Mouse (Mus musculus): ENCODE results near the gene Cbl. TPM values are rescaled to one million over a fixed set of nuclear protein-coding genes. Genes with fewer than 3 reads are reported as not detected.

The Cbl gene
- polyA plus RNA-seq, 1 experiment from 2014 or later = 10.9 TPM

DNA sequence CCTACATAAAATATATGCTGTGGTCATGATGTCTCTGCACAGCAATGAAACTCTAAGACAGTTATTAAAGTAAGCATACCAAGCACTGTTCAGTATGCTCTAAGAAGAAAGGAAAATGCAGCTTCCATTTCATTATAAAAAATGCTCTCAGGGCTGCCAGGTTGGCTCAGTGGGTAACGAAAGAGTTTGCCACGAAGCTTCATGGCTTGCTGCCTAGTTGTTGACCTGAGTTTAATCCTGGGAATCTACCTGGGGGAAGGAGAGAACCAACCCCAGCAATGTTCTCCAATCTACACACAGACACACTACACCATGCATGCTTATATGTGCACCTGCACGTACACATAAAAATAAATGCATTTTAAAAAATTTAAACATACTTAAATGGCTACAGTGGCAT lies 34.7 kb downstream of the Cbl start:
- H3K27me3 ChIP-seq (replicated peaks; ENCODE audit: control insufficient read depth, insufficient read depth, low read length) = no peaks in the 10 kb centered on the region
- no peaks in the 10 kb centered on the region for H3K4me1 ChIP-seq (ENCODE audit: control insufficient read depth, insufficient read depth, low read length)
- ATAC-seq = no peak
- 94% methylated on average over 3 of the region's 3 CpGs for WGBS
- no peak overlapping the region for H3K4me3 ChIP-seq (ENCODE audit: low read length)
- peaks cover 5% of the 10 kb centered on the region; the same call in 1 of the 2 replicates for H3K36me3 ChIP-seq (ENCODE audit: control insufficient read depth, insufficient read depth, low read length)
- H3K4me2 ChIP-seq (ENCODE audit: low read depth, low read length) = no peak overlapping the region
- no peaks in the 10 kb centered on the region for H3K9me3 ChIP-seq (ENCODE audit: control insufficient read depth, low read length)
- no peak overlapping the region for H3K27ac ChIP-seq (ENCODE audit: low read length)
- H3K9ac ChIP-seq (ENCODE audit: low read depth, low read length) = no peak overlapping the region

DNA sequence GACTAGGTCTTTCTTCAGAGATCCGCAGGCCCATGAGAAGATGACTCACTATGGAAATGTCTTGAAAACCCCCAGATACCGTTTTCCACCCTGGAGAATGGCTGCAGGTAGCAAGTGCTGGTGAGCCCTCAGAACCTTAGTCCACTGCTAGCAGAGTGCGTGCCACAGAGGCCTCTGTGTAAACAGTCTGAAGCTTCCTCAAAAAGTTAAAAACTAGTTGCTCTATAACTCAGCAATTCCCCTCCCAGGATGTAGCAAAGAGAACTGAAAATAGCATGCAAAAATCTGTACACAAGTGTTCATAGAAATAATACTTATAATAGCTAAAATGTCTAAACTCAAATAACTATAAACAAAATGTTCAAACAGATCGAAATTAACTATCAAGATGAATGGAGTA lies 37.5 kb downstream of the Cbl start:
- no peak overlapping the region for H3K9ac ChIP-seq (ENCODE audit: low read depth, low read length)

DNA sequence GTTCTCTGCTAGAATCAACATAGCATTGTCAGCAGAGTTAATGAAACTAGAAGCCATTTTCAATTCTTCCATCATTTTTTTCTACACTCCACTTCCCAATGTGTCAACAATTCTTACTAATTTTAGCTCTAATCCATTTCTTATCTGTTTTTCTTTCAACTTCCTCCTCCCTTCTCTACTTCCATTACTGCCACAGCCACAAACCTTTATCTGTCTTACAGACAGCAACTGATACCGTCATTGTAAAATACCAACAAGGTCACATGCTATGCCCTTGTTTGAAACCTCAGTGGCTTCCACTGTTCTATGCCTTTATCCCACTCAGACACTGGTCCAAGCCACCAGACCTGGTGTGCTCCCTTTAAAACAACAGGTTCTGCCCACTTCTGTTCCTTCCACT lies 39.8 kb downstream of the Cbl start:
- ATAC-seq = peak; percentile 72
- Histone ChIP-seq H3K9ac (ENCODE audit: low read depth, low read length) (no peak overlapping the region), H3K36me3 (ENCODE audit: control insufficient read depth, insufficient read depth, low read length) (peaks cover 5% of the 10 kb centered on the region; the same call in 1 of the 2 replicates), H3K27ac (ENCODE audit: low read length) (0 out of 2 replicates have a peak overlapping the region, but pooled peaks have one; percentile 57), H3K4me1 (ENCODE audit: control insufficient read depth, insufficient read depth, low read length) (no peaks in the 10 kb centered on the region), H3K4me3 (ENCODE audit: low read length) (no peak overlapping the region), H3K27me3 (replicated peaks; ENCODE audit: control insufficient read depth, insufficient read depth, low read length) (no peaks in the 10 kb centered on the region), H3K4me2 (ENCODE audit: low read depth, low read length) (no peak overlapping the region), H3K9me3 (ENCODE audit: control insufficient read depth, low read length) (no peaks in the 10 kb centered on the region)
- 57% methylated on average over 1 of the region's 1 CpGs for WGBS

More for the DNA sequence above, 37.5 kb downstream of the Cbl start:
- Histone ChIP-seq H3K36me3 (ENCODE audit: control insufficient read depth, insufficient read depth, low read length) (peaks cover 5% of the 10 kb centered on the region; the same call in 1 of the 2 replicates), H3K9me3 (ENCODE audit: control insufficient read depth, low read length) (no peaks in the 10 kb centered on the region), H3K4me2 (ENCODE audit: low read depth, low read length) (no peak overlapping the region), H3K4me3 (ENCODE audit: low read length) (no peak overlapping the region), H3K4me1 (ENCODE audit: control insufficient read depth, insufficient read depth, low read length) (no peaks in the 10 kb centered on the region), H3K27me3 (replicated peaks; ENCODE audit: control insufficient read depth, insufficient read depth, low read length) (no peaks in the 10 kb centered on the region), H3K27ac (ENCODE audit: low read length) (no peak overlapping the region)
- 89% methylated on average over 4 of the region's 4 CpGs for WGBS
- no peak for ATAC-seq

GRCm38 (mm10) chr9:44192794-44193193 lies 41.1 kb downstream of the Cbl start:
- no peak overlapping the region for H3K4me3 ChIP-seq (ENCODE audit: low read length)
- peaks cover 3% of the 10 kb centered on the region; the same call in 1 of the 2 replicates for H3K36me3 ChIP-seq (ENCODE audit: control insufficient read depth, insufficient read depth, low read length)
- WGBS = 96% methylated on average over 5 of the region's 5 CpGs
- H3K4me2 ChIP-seq (ENCODE audit: low read depth, low read length) = no peak overlapping the region
- H3K27ac ChIP-seq (ENCODE audit: low read length) = no peak overlapping the region
- H3K9ac ChIP-seq (ENCODE audit: low read depth, low read length) = no peak overlapping the region
- no peak for ATAC-seq
- no peaks in the 10 kb centered on the region for H3K4me1 ChIP-seq (ENCODE audit: control insufficient read depth, insufficient read depth, low read length)
- H3K9me3 ChIP-seq (ENCODE audit: control insufficient read depth, low read length) = no peaks in the 10 kb centered on the region
- no peaks in the 10 kb centered on the region for H3K27me3 ChIP-seq (replicated peaks; ENCODE audit: control insufficient read depth, insufficient read depth, low read length)

GRCm38 (mm10) chr9:44192312-44192711 lies 41.5 kb downstream of the Cbl start:
- ATAC-seq = no peak
- 88% methylated on average over 3 of the region's 3 CpGs for WGBS

GRCm38 (mm10) chr9:44191166-44191565 lies 42.7 kb downstream of the Cbl start:
- H3K9me3 ChIP-seq (ENCODE audit: control insufficient read depth, low read length) = no peaks in the 10 kb centered on the region
- H3K4me3 ChIP-seq (ENCODE audit: low read length) = no peak overlapping the region
- H3K9ac ChIP-seq (ENCODE audit: low read depth, low read length) = no peak overlapping the region
- ATAC-seq = no peak
- H3K36me3 ChIP-seq (ENCODE audit: control insufficient read depth, insufficient read depth, low read length) = no peaks in the 10 kb centered on the region
- WGBS = 74% methylated on average over 3 of the region's 3 CpGs
- H3K27me3 ChIP-seq (replicated peaks; ENCODE audit: control insufficient read depth, insufficient read depth, low read length) = no peaks in the 10 kb centered on the region
- H3K27ac ChIP-seq (ENCODE audit: low read length) = no peak overlapping the region
- H3K4me2 ChIP-seq (ENCODE audit: low read depth, low read length) = no peak overlapping the region
- no peaks in the 10 kb centered on the region for H3K4me1 ChIP-seq (ENCODE audit: control insufficient read depth, insufficient read depth, low read length)

More at GRCm38 (mm10) chr9:44192312-44192711, 41.5 kb downstream of the Cbl start:
- H3K4me2 ChIP-seq (ENCODE audit: low read depth, low read length) = no peak overlapping the region
- H3K9me3 ChIP-seq (ENCODE audit: control insufficient read depth, low read length) = no peaks in the 10 kb centered on the region
- H3K4me1 ChIP-seq (ENCODE audit: control insufficient read depth, insufficient read depth, low read length) = no peaks in the 10 kb centered on the region
- no peaks in the 10 kb centered on the region for H3K27me3 ChIP-seq (replicated peaks; ENCODE audit: control insufficient read depth, insufficient read depth, low read length)
- no peaks in the 10 kb centered on the region for H3K36me3 ChIP-seq (ENCODE audit: control insufficient read depth, insufficient read depth, low read length)
- no peak overlapping the region for H3K4me3 ChIP-seq (ENCODE audit: low read length)
- H3K9ac ChIP-seq (ENCODE audit: low read depth, low read length) = no peak overlapping the region
- no peak overlapping the region for H3K27ac ChIP-seq (ENCODE audit: low read length)

GRCm38 (mm10) chr9:44188223-44188622 lies 45.6 kb downstream of the Cbl start:
- H3K9me3 ChIP-seq (ENCODE audit: control insufficient read depth, low read length) = no peaks in the 10 kb centered on the region
- WGBS = 77% methylated on average over 12 of the region's 12 CpGs
- no peak overlapping the region for H3K9ac ChIP-seq (ENCODE audit: low read depth, low read length)
- H3K36me3 ChIP-seq (ENCODE audit: control insufficient read depth, insufficient read depth, low read length) = no peaks in the 10 kb centered on the region
- H3K27ac ChIP-seq (ENCODE audit: low read length) = no peak overlapping the region
- H3K4me1 ChIP-seq (ENCODE audit: control insufficient read depth, insufficient read depth, low read length) = no peaks in the 10 kb centered on the region
- ATAC-seq = no peak
- H3K4me3 ChIP-seq (ENCODE audit: low read length) = no peak overlapping the region
- H3K4me2 ChIP-seq (ENCODE audit: low read depth, low read length) = no peak overlapping the region
- H3K27me3 ChIP-seq (replicated peaks; ENCODE audit: control insufficient read depth, insufficient read depth, low read length) = no peaks in the 10 kb centered on the region

- no peak for ATAC-seq
- H3K9me3 ChIP-seq (ENCODE audit: control insufficient read depth, low read length) = no peaks in the 10 kb centered on the region
- 94% methylated on average over 3 of the region's 3 CpGs for WGBS
- H3K4me3 ChIP-seq (ENCODE audit: low read length) = no peak overlapping the region
- H3K36me3 ChIP-seq (ENCODE audit: control insufficient read depth, insufficient read depth, low read length) = 0 out of 2 replicates have a peak, but pooled peaks cover 2% of the 10 kb centered on the region
- H3K4me1 ChIP-seq (ENCODE audit: control insufficient read depth, insufficient read depth, low read length) = 0 out of 2 replicates have a peak, but pooled peaks cover 3% of the 10 kb centered on the region
- H3K9ac ChIP-seq (ENCODE audit: low read depth, low read length) = no peak overlapping the region
- H3K27me3 ChIP-seq (replicated peaks; ENCODE audit: control insufficient read depth, insufficient read depth, low read length) = no peaks in the 10 kb centered on the region
- H3K27ac ChIP-seq (ENCODE audit: low read length) = no peak overlapping the region
- no peak overlapping the region for H3K4me2 ChIP-seq (ENCODE audit: low read depth, low read length)
Observed at GRCm38 (mm10) chr9:44182260-44182659, 51.6 kb downstream of the Cbl start.

DNA sequence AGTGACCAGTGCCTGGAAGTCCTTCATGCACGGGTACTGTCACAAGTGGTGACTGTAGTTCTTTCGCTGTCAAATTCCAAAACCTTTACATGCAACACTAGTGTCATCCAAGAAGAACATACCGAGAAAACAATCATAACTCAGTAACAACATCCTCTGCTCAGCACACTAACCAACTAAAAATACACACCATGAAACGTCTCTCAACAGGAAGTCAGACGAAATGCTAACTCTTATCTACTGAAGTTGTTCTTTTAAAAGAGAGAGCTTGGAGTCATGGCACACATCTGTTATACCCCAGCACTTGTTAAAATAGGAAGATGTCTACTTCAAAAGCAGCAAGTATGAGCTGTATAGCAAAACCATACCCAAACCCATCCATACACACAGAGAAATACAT lies 52.3 kb downstream of the Cbl start:
- peaks cover 9% of the 10 kb centered on the region; the same call in 1 of the 2 replicates for H3K4me1 ChIP-seq (ENCODE audit: control insufficient read depth, insufficient read depth, low read length)

GRCm38 (mm10) chr9:44178811-44179210 lies 55.0 kb downstream of the Cbl start:
- Histone ChIP-seq H3K4me1 (ENCODE audit: control insufficient read depth, insufficient read depth, low read length) (peaks cover 19% of the 10 kb centered on the region), H3K27ac (ENCODE audit: low read length) (no peak overlapping the region), H3K9me3 (ENCODE audit: control insufficient read depth, low read length) (no peaks in the 10 kb centered on the region), H3K27me3 (replicated peaks; ENCODE audit: control insufficient read depth, insufficient read depth, low read length) (no peaks in the 10 kb centered on the region), H3K4me2 (ENCODE audit: low read depth, low read length) (no peak overlapping the region), H3K36me3 (ENCODE audit: control insufficient read depth, insufficient read depth, low read length) (0 out of 2 replicates have a peak, but pooled peaks cover 2% of the 10 kb centered on the region), H3K4me3 (ENCODE audit: low read length) (no peak overlapping the region), H3K9ac (ENCODE audit: low read depth, low read length) (no peak overlapping the region)
- 97% methylated on average over 12 of the region's 12 CpGs for WGBS
- ATAC-seq = no peak

More for the DNA sequence above, 52.3 kb downstream of the Cbl start:
- H3K4me3 ChIP-seq (ENCODE audit: low read length) = no peak overlapping the region
- no peaks in the 10 kb centered on the region for H3K27me3 ChIP-seq (replicated peaks; ENCODE audit: control insufficient read depth, insufficient read depth, low read length)
- no peaks in the 10 kb centered on the region for H3K9me3 ChIP-seq (ENCODE audit: control insufficient read depth, low read length)
- WGBS = 80% methylated on average over 5 of the region's 5 CpGs
- 0 out of 2 replicates have a peak, but pooled peaks cover 2% of the 10 kb centered on the region for H3K36me3 ChIP-seq (ENCODE audit: control insufficient read depth, insufficient read depth, low read length)
- H3K4me2 ChIP-seq (ENCODE audit: low read depth, low read length) = no peak overlapping the region
- ATAC-seq = no peak
- H3K27ac ChIP-seq (ENCODE audit: low read length) = no peak overlapping the region
- H3K9ac ChIP-seq (ENCODE audit: low read depth, low read length) = no peak overlapping the region
